Mouse (Mus musculus): Measurements from ENCODE around the gene Prss50. TPM values are rescaled to one million over a fixed set of nuclear protein-coding genes. Genes with fewer than 3 reads are reported as not detected.

Gene Prss50
- polyA plus RNA-seq, 2 experiments from 2014 or later: not detected

DNA sequence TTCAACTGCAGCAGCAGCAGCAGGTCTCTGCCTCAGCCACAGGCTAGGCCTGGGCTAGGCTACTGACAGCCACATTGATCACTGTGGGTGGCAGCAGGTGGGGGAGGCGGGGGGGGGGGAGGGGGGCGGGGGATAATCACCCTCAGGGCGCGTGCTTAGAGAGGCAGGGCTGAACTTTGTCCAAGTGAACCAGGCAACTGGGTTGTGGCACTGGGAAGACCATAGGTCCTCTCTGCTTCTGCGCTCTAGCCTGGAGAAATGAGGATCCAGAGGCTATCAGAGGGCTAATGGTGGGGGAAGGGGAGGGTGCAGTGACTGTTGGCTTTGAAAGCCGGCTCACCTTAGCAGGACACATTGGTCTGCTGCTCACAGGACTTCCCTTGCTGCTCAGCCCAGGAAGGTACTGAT lies 17.5 kb downstream of the Prss50 start:
- ATAC-seq: no peak

DNA sequence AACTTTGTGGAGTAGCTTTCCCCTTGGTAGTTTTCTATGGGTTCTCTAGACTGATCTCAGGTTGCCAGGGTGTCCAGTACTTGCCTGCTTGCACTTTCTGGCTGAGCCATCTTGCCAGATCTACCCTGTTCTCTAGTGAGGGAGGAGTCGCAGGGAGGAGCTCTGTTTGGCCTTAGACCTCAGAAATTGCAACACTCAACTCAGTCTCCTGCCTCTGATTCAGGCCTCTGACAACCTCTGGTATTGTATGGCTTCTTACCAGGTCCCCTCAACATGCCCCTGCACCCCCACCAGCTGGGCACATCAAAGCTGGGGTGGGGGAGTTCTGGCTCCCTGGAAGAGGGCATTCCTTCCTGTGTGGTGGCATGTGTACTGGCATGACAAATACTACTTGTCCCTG lies 19.6 kb downstream of the Prss50 start:
- no peak for ATAC-seq

DNA sequence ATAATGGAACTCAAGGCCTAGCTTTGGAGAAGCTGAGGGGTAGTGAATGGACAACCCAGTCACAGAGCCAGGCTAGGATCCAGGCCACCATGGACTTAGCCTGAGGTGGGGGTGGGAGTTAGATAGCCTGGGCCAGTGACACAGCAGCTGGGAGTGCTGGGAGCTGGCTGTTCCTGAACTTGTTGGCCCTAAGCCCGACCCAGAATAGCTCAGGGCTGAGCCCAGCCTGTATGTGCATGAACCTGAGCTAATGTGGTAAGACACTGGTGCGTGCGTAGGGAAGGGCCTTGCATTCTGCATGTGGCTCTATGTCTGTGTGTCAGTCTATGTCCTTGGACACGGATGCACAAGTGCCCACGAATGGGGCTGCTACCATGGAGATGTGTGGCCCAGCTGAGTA lies 20.1 kb downstream of the Prss50 start:
- no peak for ATAC-seq

DNA sequence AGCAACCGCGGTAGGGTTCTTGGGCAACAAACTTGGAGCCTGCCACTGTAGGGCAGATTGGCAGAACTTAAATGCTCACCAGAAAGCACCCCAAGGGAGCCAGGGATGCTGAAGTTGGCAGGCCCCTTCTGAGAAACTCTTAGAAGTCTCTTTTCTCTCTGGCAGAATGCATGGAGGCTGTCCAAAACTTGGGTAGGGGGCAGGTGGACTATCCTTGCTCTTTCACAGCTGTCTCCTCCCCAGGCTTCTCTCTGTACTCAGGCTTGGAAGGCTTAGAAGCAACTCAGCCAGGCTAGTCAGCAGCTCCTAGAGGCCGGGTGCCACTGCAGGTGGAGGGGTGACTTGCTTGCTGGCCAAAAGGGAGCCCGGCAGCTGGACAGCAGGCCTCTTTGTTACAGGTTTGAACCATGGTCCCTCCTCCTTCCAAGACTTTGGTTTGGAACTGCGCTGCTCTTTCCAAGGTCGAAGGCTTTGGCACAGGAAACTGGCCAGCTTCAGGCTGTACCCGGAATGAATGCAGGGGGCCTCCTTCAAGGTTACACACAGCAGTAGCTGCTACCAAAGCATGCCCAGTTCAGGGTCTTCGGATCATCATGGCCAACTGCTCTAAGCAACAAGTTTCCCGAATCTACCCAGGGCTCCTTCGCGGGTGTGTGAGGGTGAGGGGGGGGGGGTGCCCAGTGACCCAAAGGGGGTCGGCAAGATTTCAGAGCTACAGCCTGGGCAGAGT lies 21.6 kb downstream of the Prss50 start, which contains the start of gene Als2cl:
Als2cl (plus strand) TSS at position 680 of the 730 bp plus-strand sequence.
- ATAC-seq: no peak

DNA sequence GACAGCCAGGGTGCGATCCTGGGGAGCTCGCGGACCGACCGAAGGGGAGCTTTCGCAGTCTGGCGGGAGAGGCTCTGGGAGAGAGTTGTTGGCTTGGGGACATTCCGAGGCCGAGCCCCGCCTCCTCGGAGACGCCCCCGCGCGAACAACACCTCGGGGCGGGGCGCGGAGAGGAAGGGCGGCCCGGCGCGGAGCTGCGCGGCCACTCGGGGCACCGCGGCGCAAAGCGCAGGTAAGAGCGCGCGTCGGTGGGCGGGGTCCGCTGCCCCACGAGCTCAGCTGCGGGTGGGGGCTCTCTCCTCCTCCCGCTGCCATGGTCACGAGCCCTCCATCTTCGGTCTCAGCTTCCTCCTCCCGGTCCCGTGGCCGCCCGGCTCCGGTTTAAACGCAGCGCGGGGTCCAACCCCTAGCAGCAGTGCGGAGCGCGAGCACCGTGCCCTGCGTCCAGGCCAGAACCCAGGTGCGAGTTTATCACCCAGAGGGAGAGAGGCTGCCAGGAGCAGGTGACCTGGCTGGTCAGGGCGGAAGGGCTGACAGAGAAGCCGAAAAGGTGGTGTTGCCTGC lies 22.3 kb downstream of the Prss50 start, which contains the start of gene Tmie:
Tmie (minus strand) TSS at position 116 of the 564 bp plus-strand sequence.
- peak; percentile 87 for ATAC-seq

DNA sequence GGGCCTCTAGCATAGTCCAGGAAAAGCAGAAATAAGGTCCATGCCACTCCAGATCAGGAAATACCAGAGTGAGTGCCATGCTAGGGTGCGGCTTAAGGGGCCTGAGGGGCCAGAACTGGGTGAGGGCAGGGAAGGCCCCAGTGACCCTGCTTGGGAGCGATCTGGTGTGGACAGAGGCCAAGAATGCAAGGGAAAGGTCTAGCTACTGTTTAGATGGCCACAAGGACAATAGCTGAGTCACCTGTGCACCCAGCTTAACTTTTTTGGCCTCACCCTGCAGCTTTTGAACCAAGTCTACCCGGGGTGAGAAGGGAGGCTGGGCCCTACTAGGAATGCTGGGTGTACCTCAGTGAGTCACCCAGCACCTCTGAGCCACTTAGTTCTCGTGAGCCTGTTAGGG lies 23.0 kb downstream of the Prss50 start:
- ATAC-seq: no peak

DNA sequence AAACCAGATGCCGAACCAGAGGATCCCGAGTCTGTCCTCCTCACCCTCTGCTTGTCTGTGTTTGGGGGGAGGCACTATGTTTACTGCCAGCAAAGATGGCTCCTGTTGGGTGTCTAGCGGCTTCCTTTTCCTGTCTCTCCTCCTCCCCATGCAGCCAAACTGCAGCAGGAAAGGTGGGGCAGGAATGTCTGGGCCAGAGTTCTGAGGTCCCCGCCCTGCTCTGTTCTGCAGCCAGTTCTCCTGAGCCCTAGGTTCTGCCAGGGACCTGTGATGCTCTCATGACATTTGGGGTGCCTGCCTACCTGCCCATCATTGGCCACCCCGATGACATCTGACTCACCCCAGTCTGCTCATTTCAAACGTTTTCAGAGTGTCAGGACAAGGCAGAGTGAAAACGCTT lies 24.2 kb downstream of the Prss50 start:
- no peak for ATAC-seq

DNA sequence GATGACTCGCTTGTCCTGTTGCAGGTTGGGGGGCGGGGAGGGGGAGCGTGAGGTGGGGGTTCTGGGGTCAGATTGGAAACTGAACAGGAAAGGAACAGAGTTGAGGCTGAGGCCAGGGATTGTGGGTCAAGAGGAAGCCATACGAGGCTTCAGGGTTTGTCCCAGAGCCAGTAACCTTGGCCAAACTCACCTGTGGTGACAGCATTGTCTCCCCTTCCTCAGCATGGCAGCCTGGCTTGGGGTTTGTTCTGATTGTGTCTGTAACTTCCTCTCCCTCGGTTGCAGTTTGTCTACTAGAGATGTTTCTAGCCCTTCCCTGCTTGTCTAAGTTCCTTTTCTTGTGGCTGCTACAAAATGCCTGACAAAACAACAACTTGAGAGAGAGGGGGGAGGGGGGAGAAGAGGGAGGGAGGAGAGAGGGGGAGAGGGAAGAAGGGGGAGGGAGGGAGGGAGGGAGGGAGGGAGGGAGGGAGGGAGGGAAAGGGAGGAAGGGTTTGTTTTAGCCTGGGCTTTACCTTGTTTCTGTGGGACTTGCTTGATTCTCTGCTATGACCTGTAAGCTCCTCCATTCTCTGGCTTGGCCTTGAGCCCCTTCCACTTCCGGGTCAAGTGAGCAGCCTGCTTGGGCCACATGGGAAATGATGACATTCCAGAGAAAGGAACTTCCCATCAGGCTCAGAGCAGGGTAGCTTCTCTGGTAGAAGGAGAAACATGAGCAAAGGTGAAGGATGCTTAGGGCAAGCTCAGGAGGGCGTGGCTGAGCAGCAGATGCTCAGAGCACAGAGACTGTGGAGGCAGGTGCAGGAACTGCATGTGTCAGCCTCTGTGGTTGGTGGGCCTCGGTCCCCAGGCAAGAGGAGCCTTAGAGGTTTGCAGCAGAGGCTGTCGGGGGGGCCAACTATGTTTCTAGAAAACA lies 29.9 kb downstream of the Prss50 start:
- no peak for ATAC-seq

DNA sequence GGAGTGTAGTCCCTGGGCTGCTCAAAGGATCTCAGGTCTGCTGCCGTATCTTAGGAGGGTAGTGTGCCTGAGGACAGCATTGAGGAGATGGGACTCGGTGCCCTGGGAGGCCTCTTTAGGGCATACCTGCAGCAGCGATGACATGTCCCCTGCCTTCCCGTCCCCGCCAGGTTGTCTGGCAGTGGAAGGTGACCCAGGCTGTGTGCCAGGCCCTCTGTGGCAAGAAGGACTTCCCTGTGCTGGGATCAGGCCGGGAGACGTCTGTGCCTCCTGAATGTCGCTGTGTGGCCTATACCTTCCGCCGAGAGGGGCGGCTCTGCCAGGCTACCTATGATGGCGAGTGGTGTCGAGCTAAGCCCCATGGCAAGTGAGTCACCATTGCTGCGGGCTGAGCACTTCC lies 31.2 kb downstream of the Prss50 start:
- no peak for ATAC-seq

DNA sequence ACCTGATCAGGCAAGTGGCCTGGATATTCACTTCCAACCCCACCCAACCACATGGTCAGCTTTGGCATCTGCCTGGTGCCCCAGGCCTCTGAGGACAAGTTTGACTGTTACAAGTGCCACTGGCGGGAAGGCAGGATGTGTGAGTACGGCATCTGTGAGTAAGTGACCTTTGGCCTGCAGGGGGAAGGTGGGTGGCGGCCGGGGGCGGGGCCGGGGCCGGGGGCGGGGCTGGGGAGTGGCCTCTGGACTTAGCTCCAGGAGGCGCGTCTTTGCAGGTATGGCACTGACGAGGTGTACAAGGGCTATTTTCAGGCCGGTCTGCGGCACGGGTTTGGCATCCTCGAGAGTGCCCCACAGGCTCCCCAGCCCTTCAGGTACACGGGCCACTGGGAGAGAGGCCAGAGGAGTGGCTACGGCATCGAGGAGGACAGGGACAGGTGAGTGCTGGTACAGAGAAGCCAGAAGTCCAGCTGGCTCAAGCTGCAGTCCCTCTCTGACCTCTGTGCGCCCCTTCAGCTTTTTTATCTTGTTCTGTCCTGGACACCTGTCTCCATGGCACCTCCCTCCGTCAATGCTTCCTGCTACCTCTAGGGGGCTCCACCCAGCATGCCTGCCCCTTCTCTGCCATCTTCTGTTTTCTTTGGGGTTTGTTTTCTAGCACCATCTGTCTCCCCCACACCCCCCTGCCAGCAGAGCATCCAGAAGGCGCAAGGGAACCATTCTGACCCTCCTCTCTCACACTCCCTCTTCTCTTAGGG lies 32.4 kb downstream of the Prss50 start:
- no peak for ATAC-seq

DNA sequence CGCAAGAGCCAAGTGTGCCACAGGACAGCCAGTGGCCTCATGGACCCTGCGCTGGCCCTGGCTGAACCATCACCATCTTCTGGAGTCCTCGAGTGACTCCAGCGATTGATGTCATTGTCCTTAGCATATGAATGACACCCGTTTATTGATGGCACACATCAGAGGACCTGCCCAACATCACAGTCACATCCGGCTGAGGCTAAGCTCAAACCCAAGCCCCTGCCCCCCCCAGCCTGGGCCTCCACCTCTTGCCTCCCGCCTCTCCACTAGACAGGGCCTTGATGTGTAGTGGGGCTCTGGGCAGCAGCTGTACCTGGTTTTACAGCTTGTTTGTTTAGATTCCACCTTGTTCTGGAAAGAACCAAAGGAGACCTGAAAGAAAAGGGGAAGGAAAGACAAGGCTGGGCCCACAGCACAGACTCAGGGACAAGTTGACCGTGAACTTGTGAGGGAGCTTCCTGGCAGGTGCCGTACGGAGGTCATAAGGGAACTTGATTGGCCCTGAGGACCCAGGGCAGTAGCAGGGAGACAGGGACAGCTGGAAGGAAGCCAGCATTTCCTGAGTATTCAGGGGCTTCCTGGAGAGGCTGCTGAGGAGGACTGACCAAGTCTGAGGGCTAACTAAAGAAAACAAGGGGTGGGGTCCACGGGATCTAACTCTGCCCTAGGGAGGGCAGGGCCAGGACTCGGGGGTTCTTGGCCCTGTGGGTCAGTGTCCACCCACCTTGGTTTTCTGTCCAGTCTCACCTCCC lies 33.5 kb downstream of the Prss50 start:
- ATAC-seq: no peak

DNA sequence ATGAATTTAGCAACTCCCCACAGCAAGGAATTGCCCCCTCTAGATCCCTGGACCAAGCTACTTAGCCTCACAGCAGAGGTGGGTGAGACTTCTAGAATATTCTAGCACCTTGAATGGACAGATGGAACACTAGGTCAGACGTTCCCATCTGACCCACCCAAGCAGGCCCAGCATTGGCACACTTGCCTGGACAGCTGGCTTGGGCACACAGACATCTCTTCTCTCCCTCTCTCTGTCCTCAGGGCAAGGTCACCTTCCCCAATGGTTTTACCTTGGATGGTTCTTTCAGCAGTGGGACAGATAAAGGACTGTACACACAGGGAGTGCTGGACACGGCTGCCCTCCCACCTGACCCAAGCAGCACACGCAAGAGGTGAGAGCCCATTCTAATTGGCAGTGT lies 34.8 kb downstream of the Prss50 start:
- no peak for ATAC-seq

DNA sequence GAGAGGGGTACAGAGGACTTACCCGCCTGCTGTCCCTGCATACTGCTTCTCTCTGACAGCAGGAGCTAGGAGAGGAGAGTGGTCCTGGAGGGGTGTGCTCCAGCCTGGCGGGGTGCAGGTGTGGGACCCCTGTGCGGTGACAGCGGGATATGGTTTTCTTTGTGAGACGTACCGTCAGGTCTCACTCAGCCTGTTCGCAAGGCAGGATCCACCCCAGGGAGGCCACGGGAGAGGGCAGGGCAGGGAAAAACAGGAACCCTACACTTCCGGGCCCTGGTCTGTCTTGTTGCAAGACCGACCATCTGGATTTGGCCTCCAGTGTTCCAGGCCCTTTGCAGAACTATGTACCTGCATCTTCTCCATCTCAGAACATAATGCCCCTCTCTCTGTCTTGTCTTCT lies 35.7 kb downstream of the Prss50 start:
- ATAC-seq: no peak

DNA sequence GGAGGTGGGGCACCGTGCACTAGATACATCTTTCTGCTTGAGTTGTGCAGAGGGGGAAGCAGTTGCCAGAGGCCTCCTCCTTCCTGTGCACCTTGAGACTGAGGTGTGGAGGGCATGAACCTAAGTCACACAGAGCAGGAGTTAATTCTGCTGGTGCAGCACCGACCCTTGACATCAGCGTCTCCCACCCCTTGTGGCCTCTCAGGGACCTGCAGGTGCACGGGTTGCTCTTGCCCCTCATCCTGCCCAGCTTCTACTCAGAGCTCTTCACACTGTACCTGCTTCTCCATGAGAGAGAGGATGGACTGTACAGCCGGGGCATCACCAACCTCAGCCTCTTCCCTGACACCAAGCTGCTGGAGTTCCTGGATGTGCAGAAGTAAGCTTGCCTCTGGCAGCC lies 37.7 kb downstream of the Prss50 start:
- ATAC-seq: no peak

DNA sequence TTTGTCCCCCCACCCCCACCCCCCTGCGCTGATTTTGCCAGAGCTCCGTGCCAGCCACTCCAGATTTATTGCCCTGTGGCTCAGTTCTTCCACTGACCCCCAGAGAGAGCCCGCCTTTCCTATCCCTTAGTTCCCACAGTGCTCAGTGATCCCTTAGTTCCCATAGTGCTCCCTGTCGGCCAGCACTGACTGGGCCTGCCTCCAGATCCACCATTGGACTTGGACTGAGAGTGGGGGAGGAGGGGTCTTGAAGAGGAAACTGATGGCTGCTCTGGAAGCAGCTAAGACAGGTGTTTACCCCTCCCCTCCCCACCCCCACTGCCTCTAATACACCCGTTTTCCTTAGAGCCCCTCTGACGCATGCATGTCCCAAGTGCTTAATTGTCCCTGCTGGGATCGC lies 38.2 kb downstream of the Prss50 start:
- ATAC-seq: no peak

DNA sequence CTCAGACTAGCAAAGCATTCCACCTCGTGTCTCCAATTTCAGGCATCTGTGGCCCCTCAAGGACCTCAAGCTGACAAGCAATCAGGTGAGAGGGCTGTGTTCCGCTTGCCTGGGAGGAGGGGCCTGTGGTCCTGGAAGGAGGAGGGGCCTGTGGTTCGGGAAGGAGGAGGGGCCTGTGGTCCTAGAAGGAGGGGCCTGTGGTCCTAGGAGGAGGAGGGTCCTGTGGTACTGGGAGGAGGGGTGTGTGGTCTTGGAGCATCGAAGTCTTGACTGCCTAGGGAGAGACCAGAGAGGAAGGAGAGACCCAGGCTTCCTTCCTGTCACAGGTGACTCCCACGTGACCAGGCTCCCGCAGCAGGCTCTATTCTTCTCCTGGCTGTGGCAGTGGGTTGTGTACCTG lies 38.8 kb downstream of the Prss50 start:
- ATAC-seq: peak; percentile 91

DNA sequence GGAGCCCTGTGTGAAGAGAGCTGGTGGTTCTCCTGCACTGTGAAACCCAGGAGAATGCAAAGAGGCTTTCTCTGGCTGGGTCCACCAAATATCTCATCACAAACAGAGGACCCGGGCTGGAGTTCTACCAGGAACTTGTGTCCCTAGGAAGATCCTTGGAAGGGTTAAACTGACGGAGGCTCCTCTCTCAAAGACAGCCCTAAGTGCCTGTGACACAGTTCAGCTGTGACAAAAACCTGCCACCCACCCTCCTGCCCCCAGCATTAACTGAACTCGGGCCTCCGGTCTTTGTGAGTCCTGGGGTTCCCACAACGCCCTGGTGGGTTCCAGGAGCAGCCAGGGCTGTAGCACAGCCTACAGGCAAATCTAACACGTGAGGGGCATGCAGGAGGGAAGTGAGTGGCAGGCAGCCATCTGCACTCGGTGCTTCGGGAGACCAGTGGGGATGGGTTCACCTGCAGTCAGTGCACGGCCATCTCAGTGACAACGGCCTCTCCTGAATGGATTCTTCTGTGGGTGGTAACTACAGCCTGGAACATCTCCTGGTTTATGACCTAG lies 41.8 kb downstream of the Prss50 start:
- no peak for ATAC-seq

DNA sequence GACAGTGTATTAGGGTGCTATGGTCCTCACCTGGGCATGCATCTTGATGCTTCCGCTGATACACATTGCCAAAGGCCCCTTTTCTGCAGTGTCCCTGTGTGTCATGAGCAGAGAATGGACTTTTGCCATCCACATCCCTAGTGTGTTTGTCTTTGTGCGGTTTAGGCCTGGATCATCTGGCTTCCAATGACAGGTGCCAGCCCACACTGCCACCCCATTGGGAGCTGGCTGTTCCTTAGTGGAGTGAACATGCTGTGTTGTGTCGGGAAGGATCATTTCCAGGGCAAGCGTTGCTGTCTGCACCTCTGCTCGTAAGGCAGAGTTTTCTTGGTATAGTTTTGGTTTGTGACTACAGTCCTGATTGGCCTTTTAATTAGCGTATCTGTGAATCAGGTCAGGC lies 43.4 kb downstream of the Prss50 start:
- ATAC-seq: no peak

DNA sequence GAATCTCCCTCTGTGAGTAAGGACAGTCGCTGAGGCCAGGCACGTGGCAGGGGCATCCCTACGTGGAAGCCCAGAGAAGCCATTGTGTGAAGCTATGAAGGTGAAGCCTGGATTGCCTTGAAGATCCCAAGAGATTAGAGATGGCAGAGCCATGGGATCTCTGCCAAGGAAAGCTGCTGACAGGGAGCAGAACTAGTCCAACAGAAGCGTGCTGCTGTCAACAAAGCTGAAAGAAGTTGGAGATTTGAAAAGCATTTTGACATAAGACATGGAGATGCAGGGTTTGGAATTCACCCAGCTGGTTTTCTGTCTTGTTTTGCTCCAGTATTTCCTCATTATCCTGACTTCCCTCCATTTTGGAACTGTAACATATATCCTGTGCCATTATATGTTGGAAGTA lies 44.5 kb downstream of the Prss50 start:
- ATAC-seq: no peak

DNA sequence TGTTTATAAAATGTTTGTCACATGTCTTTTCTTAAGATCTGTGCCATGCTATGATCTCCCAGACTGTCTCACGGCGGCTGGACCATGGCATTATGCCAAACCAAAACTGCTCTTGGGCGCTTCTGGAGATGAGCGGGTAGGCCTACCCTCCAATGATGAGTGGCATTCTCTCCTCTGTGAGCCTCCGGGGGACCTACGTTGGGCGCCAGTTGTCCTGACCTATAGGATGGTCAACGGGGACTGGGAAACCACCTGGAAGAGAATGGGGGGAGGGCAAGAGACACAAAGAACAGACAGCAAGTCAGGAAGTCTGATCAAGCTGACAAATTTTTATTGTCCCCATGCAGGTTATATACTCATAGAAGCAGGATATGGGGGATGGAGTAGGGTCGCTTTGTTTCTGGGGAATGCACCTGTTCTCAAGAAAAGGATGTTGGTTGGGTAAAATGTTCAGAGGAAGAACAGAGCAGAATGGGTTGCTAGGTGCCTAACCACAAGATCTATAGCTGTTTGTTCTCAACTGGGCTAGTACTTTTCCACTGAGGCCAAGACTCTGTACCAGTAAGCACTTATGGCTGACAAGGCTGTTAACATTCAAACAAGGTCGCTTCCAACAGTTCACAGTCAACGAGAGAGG lies 49.6 kb downstream of the Prss50 start:
- ATAC-seq: peak; percentile 98

All from CD4-positive, CD25-positive, alpha-beta regulatory T cell, adult 4 months (primary cell).